Mouse (Mus musculus) MEL (cell line): ENCODE results near the gene Npr1. TPM values are rescaled to one million over a fixed set of nuclear protein-coding genes. Genes with fewer than 3 reads are reported as not detected.

Experiments used
- DNase-seq: peaks from one replicate; pipeline ENCODE4 v3.0.0; 2011; ENCODE audit warnings: low read depth, low spot score
- H3K27ac ChIP-seq: 2 replicates; pipeline ENCODE4 v1.5.1; 2012; ENCODE audit warnings: low read depth, mild to moderate bottlenecking, control low read depth, low read length, moderate library complexity; ENCODE audit not compliant: control insufficient read depth
- H3K27me3 ChIP-seq, 2 experiments: fragments of 150-350 bp in 1 of 2; sonication (generic) in 1 of 2; 2 replicates each; pipeline ENCODE4 v1.6.1; 2012; ENCODE audit warnings: low read length in 2 of 2, mild to moderate bottlenecking in 2 of 2, improper control_type of control experiment in 1 of 2, moderate library complexity in 1 of 2; ENCODE audit not compliant: insufficient read depth in 2 of 2, control insufficient read depth in 1 of 2
- H3K36me3 ChIP-seq, 2 experiments: 2 replicates each; pipeline ENCODE4 v1.6.1; 2012 to 2014; ENCODE audit warnings: low read length in 2 of 2, improper control_type of control experiment in 1 of 2, inconsistent platforms in 1 of 2, mild to moderate bottlenecking in 1 of 2; ENCODE audit not compliant: insufficient read depth in 2 of 2, control insufficient read depth in 1 of 2
- H3K4me1 ChIP-seq, 2 experiments: fragments of 150-350 bp in 1 of 2; sonication (generic) in 1 of 2; 2 replicates each; pipeline ENCODE4 v1.6.1; 2012; ENCODE audit warnings: low read length in 2 of 2, improper control_type of control experiment in 1 of 2, mild to moderate bottlenecking in 1 of 2; ENCODE audit not compliant: insufficient read depth in 2 of 2, control insufficient read depth in 1 of 2
- H3K4me3 ChIP-seq, 2 experiments: fragments of 150-350 bp in 1 of 2; sonication (generic) in 1 of 2; 2 replicates each; pipeline ENCODE4 v1.5.1; 2012; ENCODE audit warnings: low read depth in 2 of 2, low read length in 2 of 2, mild to moderate bottlenecking in 2 of 2, moderate library complexity in 2 of 2, control low read depth in 1 of 2, improper control_type of control experiment in 1 of 2; ENCODE audit not compliant: control insufficient read depth in 1 of 2, insufficient read depth in 1 of 2
- H3K79me2 ChIP-seq: 2 replicates; pipeline ENCODE4 v1.6.1; 2012; ENCODE audit warnings: mild to moderate bottlenecking, low read length, moderate library complexity; ENCODE audit not compliant: control insufficient read depth, poor library complexity, insufficient read depth
- H3K9ac ChIP-seq: 2 replicates; pipeline ENCODE4 v1.6.1; 2012; ENCODE audit warnings: low read depth, mild to moderate bottlenecking, control low read depth, low read length, moderate library complexity; ENCODE audit not compliant: control insufficient read depth, poor library complexity, severe bottlenecking
- H3K9me3 ChIP-seq: fragments of 150-350 bp; sonication (generic); replicated peaks from 2 replicates; pipeline ENCODE4 v1.6.1; 2012; ENCODE audit warnings: mild to moderate bottlenecking, low read length, improper control_type of control experiment, moderate library complexity; ENCODE audit not compliant: insufficient read depth
- CHD1 ChIP-seq: IDR thresholded peaks from 2 replicates; pipeline ENCODE4 v1.6.1; 2012; ENCODE audit warnings: low read depth, mild to moderate bottlenecking, inconsistent platforms, low read length, improper control_type of control experiment
- CTCF ChIP-seq, 3 experiments: IDR thresholded peaks in 2 of 3; conservative IDR thresholded peaks in 1 of 3; 2 replicates each; pipeline ENCODE4 v1.5.1; 2011 to 2012; ENCODE audit warnings: low read length in 3 of 3, low read depth in 2 of 3, mild to moderate bottlenecking in 2 of 3, improper control_type of control experiment in 1 of 3, inconsistent platforms in 1 of 3, mixed read lengths in 1 of 3, moderate library complexity in 1 of 3; ENCODE audit not compliant: control insufficient read depth in 1 of 3, insufficient read depth in 1 of 3, poor library complexity in 1 of 3, severe bottlenecking in 1 of 3
- E2F4 ChIP-seq: IDR thresholded peaks from 2 replicates; pipeline ENCODE4 v1.6.1; 2011; ENCODE audit warnings: low read depth, low read length, improper control_type of control experiment, borderline replicate concordance
- ELF1 ChIP-seq: IDR thresholded peaks from 2 replicates; pipeline ENCODE4 v1.6.1; 2014; ENCODE audit warnings: low read depth, mild to moderate bottlenecking, inconsistent platforms, low read length, improper control_type of control experiment, moderate library complexity
- GABPA ChIP-seq: IDR thresholded peaks from 2 replicates; pipeline ENCODE4 v1.6.1; 2012; ENCODE audit warnings: low read depth, mild to moderate bottlenecking, inconsistent platforms, low read length, improper control_type of control experiment, moderate library complexity
- HCFC1 ChIP-seq: IDR thresholded peaks from 2 replicates; pipeline ENCODE4 v1.6.1; 2012; ENCODE audit warnings: low read depth, mild to moderate bottlenecking, inconsistent platforms, low read length, improper control_type of control experiment, moderate library complexity
- JUND ChIP-seq: IDR thresholded peaks from 2 replicates; pipeline ENCODE4 v1.6.1; 2011; ENCODE audit warnings: low read depth, mild to moderate bottlenecking, improper control_type of control experiment, low read length
- KAT2A ChIP-seq: conservative IDR thresholded peaks from 2 replicates; pipeline ENCODE4 v1.6.1; 2012; ENCODE audit warnings: low read depth, low read length, improper control_type of control experiment, inconsistent platforms
- MAFK ChIP-seq: IDR thresholded peaks from 2 replicates; pipeline ENCODE4 v1.6.1; 2011; ENCODE audit warnings: low read depth, mild to moderate bottlenecking, low read length, improper control_type of control experiment, borderline replicate concordance
- MAZ ChIP-seq: IDR thresholded peaks from 2 replicates; pipeline ENCODE4 v1.6.1; 2012; ENCODE audit warnings: low read depth, mild to moderate bottlenecking, inconsistent platforms, low read length, improper control_type of control experiment
- MYC ChIP-seq: IDR thresholded peaks from 2 replicates; pipeline ENCODE4 v1.6.1; 2011; ENCODE audit warnings: low read depth, mild to moderate bottlenecking, low read length, improper control_type of control experiment, moderate library complexity
- NRF1 ChIP-seq: IDR thresholded peaks from 2 replicates; pipeline ENCODE4 v1.6.1; 2014; ENCODE audit warnings: low read depth, mild to moderate bottlenecking, inconsistent platforms, low read length, improper control_type of control experiment, moderate library complexity; ENCODE audit not compliant: poor library complexity, insufficient read depth, severe bottlenecking
- POLR2A ChIP-seq, 2 experiments: IDR thresholded peaks; 2 replicates each; pipeline ENCODE4 v1.6.1; 2011 to 2012; ENCODE audit warnings: low read length in 2 of 2, mild to moderate bottlenecking in 2 of 2, control low read depth in 1 of 2, improper control_type of control experiment in 1 of 2, low read depth in 1 of 2, moderate library complexity in 1 of 2; ENCODE audit not compliant: control insufficient read depth in 1 of 2, insufficient read depth in 1 of 2, poor library complexity in 1 of 2
- POLR2AphosphoS2 ChIP-seq: IDR thresholded peaks from 2 replicates; pipeline ENCODE4 v1.6.1; 2011; ENCODE audit warnings: low read length, improper control_type of control experiment
- RAD21 ChIP-seq: IDR thresholded peaks from 2 replicates; pipeline ENCODE4 v1.6.1; 2011; ENCODE audit warnings: mild to moderate bottlenecking, low read depth, low read length, improper control_type of control experiment
- RCOR1 ChIP-seq: IDR thresholded peaks from 2 replicates; pipeline ENCODE4 v1.6.1; 2012; ENCODE audit warnings: low read depth, mild to moderate bottlenecking, inconsistent platforms, low read length, improper control_type of control experiment
- SMC3 ChIP-seq: IDR thresholded peaks from 2 replicates; pipeline ENCODE4 v1.6.1; 2011; ENCODE audit warnings: low read depth, low read length, improper control_type of control experiment
- TAL1 ChIP-seq: IDR thresholded peaks from 2 replicates; pipeline ENCODE4 v1.6.1; 2012; ENCODE audit warnings: mild to moderate bottlenecking, inconsistent platforms, low read length, moderate library complexity, mixed read lengths
- TBP ChIP-seq: IDR thresholded peaks from 2 replicates; pipeline ENCODE4 v1.8.0; 2011; ENCODE audit warnings: low read depth, low read length, improper control_type of control experiment
- TCF12 ChIP-seq: IDR thresholded peaks from 2 replicates; pipeline ENCODE4 v1.6.1; 2014; ENCODE audit warnings: low read depth, mild to moderate bottlenecking, inconsistent platforms, low read length, improper control_type of control experiment, moderate library complexity
- UBTF ChIP-seq: IDR thresholded peaks from 2 replicates; pipeline ENCODE4 v1.6.1; 2012; ENCODE audit warnings: low read depth, mild to moderate bottlenecking, inconsistent platforms, low read length, improper control_type of control experiment, moderate library complexity, borderline replicate concordance; ENCODE audit not compliant: insufficient read depth
- USF1 ChIP-seq: IDR thresholded peaks from 2 replicates; pipeline ENCODE4 v1.6.1; 2014; ENCODE audit warnings: low read depth, mild to moderate bottlenecking, inconsistent platforms, low read length, improper control_type of control experiment, moderate library complexity
- USF2 ChIP-seq, 2 experiments: IDR thresholded peaks; 2 replicates each; pipeline ENCODE4 v1.6.1; 2011 to 2012; ENCODE audit warnings: improper control_type of control experiment in 2 of 2, low read length in 2 of 2, borderline replicate concordance in 1 of 2, inconsistent platforms in 1 of 2, low read depth in 1 of 2, mild to moderate bottlenecking in 1 of 2; ENCODE audit not compliant: insufficient read depth in 1 of 2
- ZMIZ1 ChIP-seq: IDR thresholded peaks from 2 replicates; pipeline ENCODE4 v1.6.1; 2012; ENCODE audit warnings: low read depth, mild to moderate bottlenecking, inconsistent platforms, low read length, improper control_type of control experiment, moderate library complexity
- ZNF384 ChIP-seq: IDR thresholded peaks from 2 replicates; pipeline ENCODE4 v1.6.1; 2012; ENCODE audit warnings: low read depth, mild to moderate bottlenecking, inconsistent platforms, low read length, improper control_type of control experiment
- polyA plus RNA-seq, 2 experiments: library from polyadenylated mRNA; stranded (reverse) in 1 of 2; unstranded in 1 of 2; fragments of >175 nt in 1 of 2; fragments of >200 nt in 1 of 2; gene quantifications; 2 replicates each; pipeline versions ENCODE4 v1.2.1 to v1.2.4; 2012; ENCODE audit warnings: low replicate concordance in 2 of 2, low read depth in 1 of 2; ENCODE audit not compliant: insufficient read length in 2 of 2, insufficient read depth in 1 of 2, missing spikeins in 1 of 2
- total RNA-seq: library from RNA; depleted of rRNA; stranded (reverse); fragments of 300-350 nt; gene quantifications from 2 replicates; pipeline ENCODE4 v1.2.3, GENCODE M21; 2012

Npr1 gene
- total and polyA plus RNA-seq, 3 experiments: 0.11 TPM; not detected in 2

GRCm38 (mm10) chr3:90508950-90509746, 43.5 kb upstream of the Npr1 start, which contains the start of gene Chtop (continued):
- peak; percentile 86 for TF ChIP-seq HCFC1
- TF ChIP-seq TCF12: peak; percentile 55
- peak; percentile 36; the same call in 1 of the 2 replicates for TF ChIP-seq GABPA
- TF ChIP-seq POLR2AphosphoS2: peak; percentile 94
- TF ChIP-seq MYC: peak; percentile 84
- TF ChIP-seq MAZ: peak; percentile 6; the same call in 1 of the 2 replicates
- TF ChIP-seq NRF1: peak; percentile 81
- TF ChIP-seq USF1: peak; percentile 59
- no peak; the same call in none of the 2 replicates for TF ChIP-seq RCOR1
- peak; percentile 77 to 80 for TF ChIP-seq POLR2A (IDR thresholded peaks at IDR 0.05; ENCODE audit: control insufficient read depth in 1 of 2, insufficient read depth in 1 of 2, low read depth in 1 of 2, low read length in 2 of 2, poor library complexity in 1 of 2)
- no peak for TF ChIP-seq ZNF384
- TF ChIP-seq MAFK: no peak
- TF ChIP-seq TAL1: no peak
- TF ChIP-seq KAT2A: peak; percentile 55
- TF ChIP-seq JUND: no peak
- TF ChIP-seq USF2 (IDR thresholded peaks at IDR 0.05; ENCODE audit: borderline replicate concordance in 1 of 2, insufficient read depth in 1 of 2, low read depth in 1 of 2, low read length in 2 of 2): no peak
- TF ChIP-seq UBTF: no peak
- peak; percentile 69 for TF ChIP-seq ELF1
- TF ChIP-seq RAD21: no peak
- TF ChIP-seq SMC3: no peak

DNA sequence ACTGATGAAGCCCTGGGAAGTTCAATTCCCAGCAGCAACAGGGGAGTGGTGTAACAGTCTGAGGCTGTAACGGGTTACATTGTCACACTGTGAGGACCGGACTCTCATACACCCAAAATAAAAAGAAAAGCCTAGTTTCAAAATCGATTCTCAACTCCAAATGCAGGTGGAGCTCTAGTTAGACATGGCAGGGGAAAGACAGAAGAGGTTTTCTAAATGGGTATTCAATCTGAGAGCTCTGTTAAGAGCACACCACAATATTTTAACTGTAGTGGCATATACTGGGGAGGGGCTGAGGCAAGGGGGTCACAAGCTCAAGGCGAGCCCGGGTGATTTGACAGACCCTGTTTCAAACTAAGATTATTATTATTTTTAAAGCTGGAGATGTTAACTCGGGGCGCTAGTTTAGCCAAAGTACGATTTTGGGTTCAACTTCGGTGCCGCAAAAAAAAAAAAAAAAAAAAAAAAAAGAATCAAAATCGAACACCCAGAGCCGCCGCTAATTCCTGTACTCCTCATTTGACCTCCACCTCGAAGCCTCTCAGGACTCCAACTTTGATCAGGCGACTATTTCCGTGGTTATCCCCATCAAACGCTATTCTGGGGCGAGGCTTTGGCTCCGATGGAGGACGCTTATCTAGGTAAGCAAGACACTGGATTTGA, 42.8 kb upstream of the Npr1 start:
- Histone ChIP-seq H3K4me1 (peaks cover 2 to 18% of the 10 kb centered on the region in 2 experiments; a peak in 3 of 4 replicates), H3K79me2 (peaks cover 27% of the 10 kb centered on the region), H3K4me3 (peak overlapping the region; percentile 83 to 93), H3K27me3 (no peaks in the 10 kb centered on the region), H3K27ac (peak overlapping the region; percentile 83), H3K36me3 (peaks cover 37 to 40% of the 10 kb centered on the region in 2 experiments), H3K9me3 (no peaks in the 10 kb centered on the region), H3K9ac (peak overlapping the region; percentile 96)
- peak; percentile 52 for DNase-seq
- TF ChIP-seq CHD1 (0 out of 2 replicates have a peak, but pooled peaks have one; percentile 60), USF1 (no peak), SMC3 (peak; percentile 8; the same call in 1 of the 2 replicates), CTCF (IDR thresholded peaks at IDR 0.05 in 2 of 3, conservative IDR thresholded peaks at IDR 0.05 in 1 of 3; ENCODE audit: control insufficient read depth in 1 of 3, insufficient read depth in 1 of 3, low read depth in 2 of 3, low read length in 3 of 3, poor library complexity in 1 of 3, severe bottlenecking in 1 of 3) (0 out of 6 replicates have a peak, but pooled peaks of 1 of the 3 experiments have one; percentile 11), ELF1 (no peak), E2F4 (peak; percentile 19; the same call in 1 of the 2 replicates), ZNF384 (peak; percentile 69), ZMIZ1 (no peak), TBP (peak; percentile 28)
